ENCODE assay signal across 22 mouse cellular contexts in the genomic region with DNA sequence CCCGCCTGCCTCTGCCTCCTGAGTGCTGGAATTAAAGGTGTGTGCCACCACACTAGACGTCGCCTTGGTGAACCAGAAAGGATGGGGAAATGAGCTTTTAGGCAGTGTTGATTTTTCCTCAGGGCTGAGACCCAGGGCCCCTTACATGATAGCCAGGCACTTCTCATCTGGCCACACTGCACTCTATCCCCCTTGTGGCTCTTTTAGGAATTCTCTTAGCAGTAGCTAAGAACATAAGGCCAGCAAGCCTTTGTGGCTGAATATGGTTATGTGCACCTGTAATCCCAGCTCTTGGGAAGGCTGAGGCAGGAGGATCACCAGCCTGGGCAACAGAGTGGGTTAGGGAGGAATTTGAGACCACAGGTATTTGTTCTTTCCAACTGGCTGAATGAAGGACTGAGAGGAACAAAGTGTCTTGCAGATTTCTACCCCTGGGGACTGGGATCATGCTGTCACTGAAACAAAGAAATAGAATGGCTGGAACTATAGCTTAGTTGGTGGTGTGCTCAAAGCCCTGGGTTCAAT. TPM values are rescaled to one million over a fixed set of nuclear protein-coding genes. Genes with fewer than 3 reads are reported as not detected.
DNase-seq lines count a peak whose midpoint lies in the region; ATAC-seq and TF ChIP-seq lines count a peak whose summit lies in the region.
"Had no signal": no experiment of that assay in that cellular context is flagged by ENCODE, and none has a peak within 500 bp of the region (broad histone marks: within the 10 kb centered on the region; RNA-seq: fewer than 3 reads in every experiment).

No protein-coding gene starts in this region.

- no peaks in the 10 kb centered on the region for H3K4me1 ChIP-seq in midbrain, embryonic 11.5 days (ENCODE audit: control insufficient read depth, insufficient read depth, low read length)
- H3K4me1 ChIP-seq in midbrain, postnatal 0 days (ENCODE audit: insufficient read depth, low read length): no peaks in the 10 kb centered on the region
- H3K4me1 ChIP-seq: forebrain, embryonic 12.5 days; hindbrain, embryonic 15.5 days; limb, embryonic 13.5 days; neural tube, embryonic 13.5 days had no signal

- no peak for ATAC-seq in midbrain, embryonic 11.5 days (ENCODE audit: low FRiP score)
- ATAC-seq in midbrain, postnatal 0 days (ENCODE audit: low FRiP score): no peak
- ATAC-seq in erythroblast, adult 5-6 weeks (replicated peaks; ENCODE audit: low FRiP score, poor library complexity, severe bottlenecking): 0 out of 2 replicates have a peak, but pooled peaks have one; percentile 60
- ATAC-seq: liver, embryonic 12.5 days; lung, postnatal 0 days had no signal

- H3K27ac ChIP-seq in midbrain, embryonic 11.5 days (ENCODE audit: low read depth, low read length): no peak overlapping the region
- H3K27ac ChIP-seq in midbrain, postnatal 0 days (ENCODE audit: low read depth, low read length): no peak overlapping the region
- H3K27ac ChIP-seq: forebrain, embryonic 12.5 days; hindbrain, embryonic 10.5 days; hindbrain, embryonic 15.5 days; left cerebral cortex, adult 2 months; limb, embryonic 13.5 days; liver, embryonic 12.5 days; neural tube, embryonic 13.5 days had no signal

- H3K9me3 ChIP-seq in midbrain, embryonic 11.5 days (ENCODE audit: control insufficient read depth, low read length): no peaks in the 10 kb centered on the region
- no peaks in the 10 kb centered on the region for H3K9me3 ChIP-seq in midbrain, postnatal 0 days (ENCODE audit: low read length)
- H3K9me3 ChIP-seq: forebrain, embryonic 12.5 days; hindbrain, embryonic 10.5 days; hindbrain, embryonic 15.5 days; limb, embryonic 13.5 days; liver, embryonic 12.5 days; neural tube, embryonic 13.5 days had no signal

- no peaks in the 10 kb centered on the region for H3K36me3 ChIP-seq in midbrain, embryonic 11.5 days (ENCODE audit: control insufficient read depth, insufficient read depth, low read length)
- no peaks in the 10 kb centered on the region for H3K36me3 ChIP-seq in midbrain, postnatal 0 days (ENCODE audit: insufficient read depth, low read length)
- H3K36me3 ChIP-seq: forebrain, embryonic 12.5 days; hindbrain, embryonic 10.5 days; hindbrain, embryonic 15.5 days; limb, embryonic 13.5 days; liver, embryonic 12.5 days; neural tube, embryonic 13.5 days had no signal

- peak; percentile 76 for DNase-seq in midbrain, embryonic 11.5 days (ENCODE audit: low spot score, missing footprints)
- no peak for DNase-seq in midbrain, postnatal 0 days (ENCODE audit: low spot score)
- peak; percentile 90 for DNase-seq in ES-CJ7 (ENCODE audit: low read depth, low spot score)
- DNase-seq in left cerebral cortex, adult 8-10 months (ENCODE audit: low spot score in 2 of 2): no peak
- DNase-seq in adipocyte (ENCODE audit: low spot score): no peak
- DNase-seq: adrenal gland, postnatal 14 days; cerebellum, adult 11 months; gastrocnemius, postnatal 10 days; heart, postnatal 14 days; lung, adult 18-20 months; lung, postnatal 4 days; thymus, postnatal 4 days had no signal

- 98% methylated on average over 3 of the region's 3 CpGs for WGBS in midbrain, embryonic 11.5 days
- WGBS in midbrain, postnatal 0 days: 95% methylated on average over 3 of the region's 3 CpGs

- TF ChIP-seq CTCF in midbrain, postnatal 0 days (IDR thresholded peaks at IDR 0.05): no peak

- no peak overlapping the region for H3K4me2 ChIP-seq in midbrain, embryonic 11.5 days
- no peak overlapping the region for H3K4me2 ChIP-seq in midbrain, postnatal 0 days (ENCODE audit: low read depth, low read length, poor library complexity, severe bottlenecking)
- H3K4me2 ChIP-seq: forebrain, embryonic 12.5 days; hindbrain, embryonic 15.5 days; limb, embryonic 13.5 days; liver, embryonic 12.5 days; neural tube, embryonic 13.5 days had no signal

- no peak overlapping the region for H3K4me3 ChIP-seq in midbrain, embryonic 11.5 days (ENCODE audit: low read depth, low read length)
- H3K4me3 ChIP-seq in midbrain, postnatal 0 days (ENCODE audit: low read depth, low read length): no peak overlapping the region
- H3K4me3 ChIP-seq: forebrain, embryonic 12.5 days; hindbrain, embryonic 10.5 days; hindbrain, embryonic 15.5 days; left cerebral cortex, adult 2 months; limb, embryonic 13.5 days; liver, embryonic 12.5 days; neural tube, embryonic 13.5 days had no signal

- no peak overlapping the region for H3K9ac ChIP-seq in midbrain, embryonic 11.5 days (ENCODE audit: low read length)
- no peak overlapping the region for H3K9ac ChIP-seq in midbrain, postnatal 0 days (replicated peaks; ENCODE audit: low read length, poor library complexity, severe bottlenecking)
- H3K9ac ChIP-seq: forebrain, embryonic 12.5 days; hindbrain, embryonic 15.5 days; limb, embryonic 13.5 days; liver, embryonic 12.5 days; neural tube, embryonic 13.5 days had no signal

- H3K27me3 ChIP-seq in midbrain, embryonic 11.5 days (ENCODE audit: control insufficient read depth, insufficient read depth, low read length): no peaks in the 10 kb centered on the region
- no peaks in the 10 kb centered on the region for H3K27me3 ChIP-seq in midbrain, postnatal 0 days (ENCODE audit: insufficient read depth, low read length)
- H3K27me3 ChIP-seq: CH12.LX; forebrain, embryonic 12.5 days; hindbrain, embryonic 15.5 days; limb, embryonic 13.5 days; liver, embryonic 12.5 days; neural tube, embryonic 13.5 days had no signal

RNA-seq across cellular contexts. Expression of gene Trip12, which starts 26.5 kb away (rescaled TPM):
- 99.4 and 107 TPM in 2 replicates for polyA plus RNA-seq in midbrain, embryonic 11.5 days (2014; fragmentation: Nextera tagmentation; extraction: Ambion mirVana)
- total RNA-seq in midbrain, postnatal 0 days (2014; rRNA removed): 120 and 154 TPM in 2 replicates
- 23.8 and 37.1 TPM in 2 replicates for polyA plus RNA-seq in midbrain, postnatal 0 days (2015; fragmentation: Nextera tagmentation; extraction: Ambion mirVana)
- 67.4 and 74.0 TPM in 2 replicates for total RNA-seq in erythroblast, adult 5-6 weeks (2015; ENCODE audit: low replicate concordance)
- 115 and 127 TPM in 2 replicates for total RNA-seq in erythroblast, adult 5-6 weeks (2017; ENCODE audit: low replicate concordance)
- total RNA-seq in left cerebral cortex, adult 8-10 months (2022): 100 to 1,000 TPM; 177 to 244 (median 207) TPM

RNA-seq across cellular contexts. Expression of gene Fbxo36, which starts 27.1 kb away (rescaled TPM):
- 10.7 and 12.3 TPM in 2 replicates for polyA plus RNA-seq in midbrain, embryonic 11.5 days (2014; fragmentation: Nextera tagmentation; extraction: Ambion mirVana)
- total RNA-seq in midbrain, postnatal 0 days (2014; rRNA removed): 1.3 and 2.6 TPM in 2 replicates
- 6.7 and 7.4 TPM in 2 replicates for polyA plus RNA-seq in midbrain, postnatal 0 days (2015; fragmentation: Nextera tagmentation; extraction: Ambion mirVana)
- total RNA-seq in erythroblast, adult 5-6 weeks (2015; ENCODE audit: low replicate concordance): not detected in 2 replicates
- total RNA-seq in erythroblast, adult 5-6 weeks (2017; ENCODE audit: low replicate concordance): 1.7 and 2.0 TPM in 2 replicates
- total RNA-seq in left cerebral cortex, adult 8-10 months (2022): 1 to 10 TPM; 3.0 to 4.6 (median 3.8) TPM

Comparison
In these comparisons a context has a peak if more than half of its experiments do, and no peak if none do; other contexts are left out.
1. DNase-seq: peak in midbrain, embryonic 11.5 days (single experiment) and ES-CJ7 (single experiment); none in midbrain, postnatal 0 days (single experiment), left cerebral cortex, adult 8-10 months (0 of 2) and adipocyte (single experiment).